Mouse (Mus musculus) MEL (cell line): Measurements from ENCODE around the gene Cx3cr1. TPM values are rescaled to one million over a fixed set of nuclear protein-coding genes. Genes with fewer than 3 reads are reported as not detected.

Experiments
- DNase-seq: peaks from one replicate; pipeline ENCODE4 v3.0.0; 2011; ENCODE audit warnings: low read depth, low spot score
- H3K27ac ChIP-seq: 2 replicates; pipeline ENCODE4 v1.5.1; 2012; ENCODE audit warnings: low read depth, mild to moderate bottlenecking, control low read depth, low read length, moderate library complexity; ENCODE audit not compliant: control insufficient read depth
- H3K27me3 ChIP-seq, 2 experiments: fragments of 150-350 bp in 1 of 2; sonication (generic) in 1 of 2; 2 replicates each; pipeline ENCODE4 v1.6.1; 2012; ENCODE audit warnings: low read length in 2 of 2, mild to moderate bottlenecking in 2 of 2, improper control_type of control experiment in 1 of 2, moderate library complexity in 1 of 2; ENCODE audit not compliant: insufficient read depth in 2 of 2, control insufficient read depth in 1 of 2
- H3K36me3 ChIP-seq, 2 experiments: 2 replicates each; pipeline ENCODE4 v1.6.1; 2012 to 2014; ENCODE audit warnings: low read length in 2 of 2, improper control_type of control experiment in 1 of 2, inconsistent platforms in 1 of 2, mild to moderate bottlenecking in 1 of 2; ENCODE audit not compliant: insufficient read depth in 2 of 2, control insufficient read depth in 1 of 2
- H3K4me1 ChIP-seq, 2 experiments: fragments of 150-350 bp in 1 of 2; sonication (generic) in 1 of 2; 2 replicates each; pipeline ENCODE4 v1.6.1; 2012; ENCODE audit warnings: low read length in 2 of 2, improper control_type of control experiment in 1 of 2, mild to moderate bottlenecking in 1 of 2; ENCODE audit not compliant: insufficient read depth in 2 of 2, control insufficient read depth in 1 of 2
- H3K4me3 ChIP-seq, 2 experiments: fragments of 150-350 bp in 1 of 2; sonication (generic) in 1 of 2; 2 replicates each; pipeline ENCODE4 v1.5.1; 2012; ENCODE audit warnings: low read depth in 2 of 2, low read length in 2 of 2, mild to moderate bottlenecking in 2 of 2, moderate library complexity in 2 of 2, control low read depth in 1 of 2, improper control_type of control experiment in 1 of 2; ENCODE audit not compliant: control insufficient read depth in 1 of 2, insufficient read depth in 1 of 2
- H3K79me2 ChIP-seq: 2 replicates; pipeline ENCODE4 v1.6.1; 2012; ENCODE audit warnings: mild to moderate bottlenecking, low read length, moderate library complexity; ENCODE audit not compliant: control insufficient read depth, poor library complexity, insufficient read depth
- H3K9ac ChIP-seq: 2 replicates; pipeline ENCODE4 v1.6.1; 2012; ENCODE audit warnings: low read depth, mild to moderate bottlenecking, control low read depth, low read length, moderate library complexity; ENCODE audit not compliant: control insufficient read depth, poor library complexity, severe bottlenecking
- H3K9me3 ChIP-seq: fragments of 150-350 bp; sonication (generic); replicated peaks from 2 replicates; pipeline ENCODE4 v1.6.1; 2012; ENCODE audit warnings: mild to moderate bottlenecking, low read length, improper control_type of control experiment, moderate library complexity; ENCODE audit not compliant: insufficient read depth
- BHLHE40 ChIP-seq: IDR thresholded peaks from 2 replicates; pipeline ENCODE4 v1.6.1; 2012; ENCODE audit warnings: low read depth, mild to moderate bottlenecking, inconsistent platforms, low read length, improper control_type of control experiment, borderline replicate concordance
- CHD1 ChIP-seq: IDR thresholded peaks from 2 replicates; pipeline ENCODE4 v1.6.1; 2012; ENCODE audit warnings: low read depth, mild to moderate bottlenecking, inconsistent platforms, low read length, improper control_type of control experiment
- CHD2 ChIP-seq: IDR thresholded peaks from 2 replicates; pipeline ENCODE4 v1.6.1; 2011; ENCODE audit warnings: low read length, improper control_type of control experiment
- CTCF ChIP-seq, 3 experiments: IDR thresholded peaks in 2 of 3; conservative IDR thresholded peaks in 1 of 3; 2 replicates each; pipeline ENCODE4 v1.5.1; 2011 to 2012; ENCODE audit warnings: low read length in 3 of 3, low read depth in 2 of 3, mild to moderate bottlenecking in 2 of 3, improper control_type of control experiment in 1 of 3, inconsistent platforms in 1 of 3, mixed read lengths in 1 of 3, moderate library complexity in 1 of 3; ENCODE audit not compliant: control insufficient read depth in 1 of 3, insufficient read depth in 1 of 3, poor library complexity in 1 of 3, severe bottlenecking in 1 of 3
- E2F4 ChIP-seq: IDR thresholded peaks from 2 replicates; pipeline ENCODE4 v1.6.1; 2011; ENCODE audit warnings: low read depth, low read length, improper control_type of control experiment, borderline replicate concordance
- ELF1 ChIP-seq: IDR thresholded peaks from 2 replicates; pipeline ENCODE4 v1.6.1; 2014; ENCODE audit warnings: low read depth, mild to moderate bottlenecking, inconsistent platforms, low read length, improper control_type of control experiment, moderate library complexity
- EP300 ChIP-seq, 2 experiments: IDR thresholded peaks; 2 replicates each; pipeline ENCODE4 v1.6.1; 2011; ENCODE audit warnings: improper control_type of control experiment in 2 of 2, low read length in 2 of 2, low read depth in 1 of 2, mild to moderate bottlenecking in 1 of 2
- ETS1 ChIP-seq: IDR thresholded peaks from 2 replicates; pipeline ENCODE4 v1.6.1; 2012; ENCODE audit warnings: low read depth, mild to moderate bottlenecking, inconsistent platforms, low read length, improper control_type of control experiment, moderate library complexity
- GABPA ChIP-seq: IDR thresholded peaks from 2 replicates; pipeline ENCODE4 v1.6.1; 2012; ENCODE audit warnings: low read depth, mild to moderate bottlenecking, inconsistent platforms, low read length, improper control_type of control experiment, moderate library complexity
- GATA1 ChIP-seq: IDR thresholded peaks from 2 replicates; pipeline ENCODE4 v1.6.1; 2011; ENCODE audit warnings: low read depth, low read length, improper control_type of control experiment
- HCFC1 ChIP-seq: IDR thresholded peaks from 2 replicates; pipeline ENCODE4 v1.6.1; 2012; ENCODE audit warnings: low read depth, mild to moderate bottlenecking, inconsistent platforms, low read length, improper control_type of control experiment, moderate library complexity
- JUND ChIP-seq: IDR thresholded peaks from 2 replicates; pipeline ENCODE4 v1.6.1; 2011; ENCODE audit warnings: low read depth, mild to moderate bottlenecking, improper control_type of control experiment, low read length
- KAT2A ChIP-seq: conservative IDR thresholded peaks from 2 replicates; pipeline ENCODE4 v1.6.1; 2012; ENCODE audit warnings: low read depth, low read length, improper control_type of control experiment, inconsistent platforms
- MAFK ChIP-seq: IDR thresholded peaks from 2 replicates; pipeline ENCODE4 v1.6.1; 2011; ENCODE audit warnings: low read depth, mild to moderate bottlenecking, low read length, improper control_type of control experiment, borderline replicate concordance
- MAX ChIP-seq: IDR thresholded peaks from 2 replicates; pipeline ENCODE4 v1.6.1; 2011; ENCODE audit warnings: low read length, improper control_type of control experiment
- MEF2A ChIP-seq: IDR thresholded peaks from 2 replicates; pipeline ENCODE4 v1.6.1; 2014; ENCODE audit warnings: low read depth, mild to moderate bottlenecking, inconsistent platforms, low read length, improper control_type of control experiment; ENCODE audit not compliant: poor library complexity, insufficient replicate concordance, severe bottlenecking; ENCODE audit errors: extremely low read depth
- MYB ChIP-seq: IDR thresholded peaks from 2 replicates; pipeline ENCODE4 v1.6.1; 2011; ENCODE audit warnings: mild to moderate bottlenecking, low read depth, low read length, improper control_type of control experiment
- MYC ChIP-seq: IDR thresholded peaks from 2 replicates; pipeline ENCODE4 v1.6.1; 2011; ENCODE audit warnings: low read depth, mild to moderate bottlenecking, low read length, improper control_type of control experiment, moderate library complexity
- NELFE ChIP-seq: IDR thresholded peaks from 2 replicates; pipeline ENCODE4 v1.6.1; 2011; ENCODE audit warnings: low read depth, low read length, improper control_type of control experiment
- NRF1 ChIP-seq: IDR thresholded peaks from 2 replicates; pipeline ENCODE4 v1.6.1; 2014; ENCODE audit warnings: low read depth, mild to moderate bottlenecking, inconsistent platforms, low read length, improper control_type of control experiment, moderate library complexity; ENCODE audit not compliant: poor library complexity, insufficient read depth, severe bottlenecking
- POLR2A ChIP-seq, 2 experiments: IDR thresholded peaks; 2 replicates each; pipeline ENCODE4 v1.6.1; 2011 to 2012; ENCODE audit warnings: low read length in 2 of 2, mild to moderate bottlenecking in 2 of 2, control low read depth in 1 of 2, improper control_type of control experiment in 1 of 2, low read depth in 1 of 2, moderate library complexity in 1 of 2; ENCODE audit not compliant: control insufficient read depth in 1 of 2, insufficient read depth in 1 of 2, poor library complexity in 1 of 2
- POLR2AphosphoS5 ChIP-seq: IDR thresholded peaks from 2 replicates; pipeline ENCODE4 v1.6.1; 2012; ENCODE audit warnings: low read depth, borderline replicate concordance, mild to moderate bottlenecking, inconsistent platforms, low read length, moderate library complexity, mixed read lengths
- RAD21 ChIP-seq: IDR thresholded peaks from 2 replicates; pipeline ENCODE4 v1.6.1; 2011; ENCODE audit warnings: mild to moderate bottlenecking, low read depth, low read length, improper control_type of control experiment
- SIN3A ChIP-seq: IDR thresholded peaks from 2 replicates; pipeline ENCODE4 v1.6.1; 2012; ENCODE audit warnings: low read length, improper control_type of control experiment, inconsistent platforms
- SMC3 ChIP-seq: IDR thresholded peaks from 2 replicates; pipeline ENCODE4 v1.6.1; 2011; ENCODE audit warnings: low read depth, low read length, improper control_type of control experiment
- TBP ChIP-seq: IDR thresholded peaks from 2 replicates; pipeline ENCODE4 v1.8.0; 2011; ENCODE audit warnings: low read depth, low read length, improper control_type of control experiment
- TCF12 ChIP-seq: IDR thresholded peaks from 2 replicates; pipeline ENCODE4 v1.6.1; 2014; ENCODE audit warnings: low read depth, mild to moderate bottlenecking, inconsistent platforms, low read length, improper control_type of control experiment, moderate library complexity
- UBTF ChIP-seq: IDR thresholded peaks from 2 replicates; pipeline ENCODE4 v1.6.1; 2012; ENCODE audit warnings: low read depth, mild to moderate bottlenecking, inconsistent platforms, low read length, improper control_type of control experiment, moderate library complexity, borderline replicate concordance; ENCODE audit not compliant: insufficient read depth
- USF1 ChIP-seq: IDR thresholded peaks from 2 replicates; pipeline ENCODE4 v1.6.1; 2014; ENCODE audit warnings: low read depth, mild to moderate bottlenecking, inconsistent platforms, low read length, improper control_type of control experiment, moderate library complexity
- ZKSCAN1 ChIP-seq: IDR thresholded peaks from 2 replicates; pipeline ENCODE4 v1.6.1; 2012; ENCODE audit warnings: low read depth, mild to moderate bottlenecking, inconsistent platforms, low read length, improper control_type of control experiment, moderate library complexity
- ZMIZ1 ChIP-seq: IDR thresholded peaks from 2 replicates; pipeline ENCODE4 v1.6.1; 2012; ENCODE audit warnings: low read depth, mild to moderate bottlenecking, inconsistent platforms, low read length, improper control_type of control experiment, moderate library complexity
- ZNF384 ChIP-seq: IDR thresholded peaks from 2 replicates; pipeline ENCODE4 v1.6.1; 2012; ENCODE audit warnings: low read depth, mild to moderate bottlenecking, inconsistent platforms, low read length, improper control_type of control experiment
- polyA plus RNA-seq, 2 experiments: library from polyadenylated mRNA; stranded (reverse) in 1 of 2; unstranded in 1 of 2; fragments of >175 nt in 1 of 2; fragments of >200 nt in 1 of 2; gene quantifications; 2 replicates each; pipeline versions ENCODE4 v1.2.1 to v1.2.4; 2012; ENCODE audit warnings: low replicate concordance in 2 of 2, low read depth in 1 of 2; ENCODE audit not compliant: insufficient read length in 2 of 2, insufficient read depth in 1 of 2, missing spikeins in 1 of 2
- total RNA-seq: library from RNA; depleted of rRNA; stranded (reverse); fragments of 300-350 nt; gene quantifications from 2 replicates; pipeline ENCODE4 v1.2.3, GENCODE M21; 2012

The Cx3cr1 gene
- total and polyA plus RNA-seq, 3 experiments = not detected

DNA sequence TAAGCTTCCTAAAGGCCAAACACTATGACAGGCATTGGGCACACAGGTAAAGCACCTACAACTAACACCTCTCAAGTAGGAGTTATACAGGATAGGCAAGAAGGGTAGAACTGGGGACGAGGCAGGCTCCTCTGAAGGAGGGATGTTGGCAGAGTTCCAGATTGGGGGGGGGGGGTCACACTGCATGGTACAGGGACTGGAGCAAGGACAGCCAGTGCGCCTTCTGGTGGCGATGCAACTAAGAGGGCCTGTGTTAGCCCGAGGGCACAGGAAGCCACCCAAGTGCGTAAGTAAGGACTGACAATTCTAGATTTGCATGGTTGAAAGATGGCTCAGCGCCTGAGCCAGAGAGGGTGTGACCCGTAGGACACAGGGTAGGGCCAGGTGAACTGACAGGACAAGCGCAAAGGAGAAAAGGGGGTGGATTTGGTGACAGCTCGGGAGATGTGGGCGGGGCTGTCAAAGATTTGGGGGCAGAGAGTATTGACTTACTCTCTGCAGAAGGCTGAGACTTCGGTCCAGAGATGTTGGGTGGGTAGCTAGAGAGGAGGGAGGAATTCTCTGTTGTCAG, 87.4 kb downstream of the Cx3cr1 start (continued):
- TF ChIP-seq MYC (no peak), MYB (no peak)

DNA sequence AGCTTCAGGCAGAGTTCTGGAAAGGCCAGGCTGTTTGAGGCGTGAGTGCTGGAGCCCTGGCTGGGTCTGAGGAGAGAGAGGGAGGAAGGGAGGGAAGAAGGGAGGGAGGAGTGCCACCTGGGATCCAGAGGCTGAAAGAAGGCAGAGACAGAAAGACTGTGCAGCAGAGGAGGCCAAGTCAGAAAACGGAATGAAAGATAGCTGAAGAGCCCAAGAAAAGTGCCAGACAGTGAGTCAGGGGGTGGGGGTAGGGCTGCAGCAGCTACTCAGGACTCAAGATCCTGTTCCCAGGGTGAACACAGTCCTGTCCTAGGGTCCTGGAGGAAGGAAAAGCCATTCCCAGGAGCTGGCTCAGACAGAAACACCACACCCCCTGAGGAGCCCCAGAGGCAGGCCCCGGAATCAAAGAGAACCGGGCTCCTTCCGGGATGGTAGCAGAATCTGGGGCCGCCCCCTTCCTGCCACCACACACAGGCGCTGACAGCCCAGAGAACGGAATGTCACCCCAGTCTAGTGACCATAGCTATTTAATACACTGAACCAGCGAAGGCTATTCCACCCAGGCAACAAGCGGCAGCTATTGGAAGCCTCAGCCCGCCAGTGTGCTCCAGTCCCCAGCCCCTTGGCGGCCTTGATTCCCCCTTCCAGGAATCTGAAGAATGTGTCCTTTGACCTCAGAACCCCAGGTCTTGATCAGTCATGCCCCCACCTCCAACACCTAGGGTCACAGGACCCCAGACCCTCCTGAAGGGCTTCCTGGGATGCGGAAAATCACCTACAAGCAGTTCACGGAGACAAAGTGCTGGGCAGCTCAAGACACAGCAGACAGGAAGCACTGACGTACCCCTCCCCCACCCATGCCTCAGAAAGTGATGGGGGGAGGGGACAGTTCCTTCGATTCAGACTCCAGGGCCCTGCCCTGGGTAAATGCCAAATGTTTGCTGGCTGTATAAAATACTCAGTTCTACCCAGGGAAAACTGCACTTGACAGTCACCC, 88.2 kb downstream of the Cx3cr1 start:
- Histone ChIP-seq H3K79me2 (peaks cover 7% of the 10 kb centered on the region), H3K9me3 (no peaks in the 10 kb centered on the region), H3K36me3 (peaks cover 0 to 14% of the 10 kb centered on the region in 2 experiments; a peak in 2 of 4 replicates), H3K4me3 (peak overlapping the region; percentile 80 to 81), H3K27ac (peak overlapping the region; percentile 87), H3K4me1 (peaks cover 8 to 25% of the 10 kb centered on the region in 2 experiments; a peak in 3 of 4 replicates), H3K27me3 (no peaks in the 10 kb centered on the region), H3K9ac (peak overlapping the region; percentile 74)
- peak; percentile 80 for DNase-seq
- TF ChIP-seq SMC3 (no peak), E2F4 (no peak), GATA1 (no peak; the same call in 1 of the 2 replicates), ETS1 (peak; percentile 47), SIN3A (peak; percentile 7; the same call in 1 of the 2 replicates), ELF1 (peak; percentile 83), NRF1 (no peak), MAX (no peak), GABPA (no peak), TBP (no peak), BHLHE40 (peak; percentile 39; the same call in 1 of the 2 replicates), KAT2A (no peak), CHD2 (peak; percentile 91), JUND (no peak), ZNF384 (no peak), HCFC1 (no peak), POLR2AphosphoS5 (no peak), MAFK (no peak), USF1 (no peak), TCF12 (no peak), CHD1 (no peak), EP300 (IDR thresholded peaks at IDR 0.05; ENCODE audit: low read depth in 1 of 2, low read length in 2 of 2) (no peak), NELFE (peak; percentile 49; the same call in 1 of the 2 replicates), UBTF (no peak), MYB (no peak), MEF2A (no peak), ZKSCAN1 (no peak), CTCF (IDR thresholded peaks at IDR 0.05 in 2 of 3, conservative IDR thresholded peaks at IDR 0.05 in 1 of 3; ENCODE audit: control insufficient read depth in 1 of 3, insufficient read depth in 1 of 3, low read depth in 2 of 3, low read length in 3 of 3, poor library complexity in 1 of 3, severe bottlenecking in 1 of 3) (no peak), RAD21 (no peak), ZMIZ1 (no peak), POLR2A (IDR thresholded peaks at IDR 0.05; ENCODE audit: control insufficient read depth in 1 of 2, insufficient read depth in 1 of 2, low read depth in 1 of 2, low read length in 2 of 2, poor library complexity in 1 of 2) (peak in 1 of 2 experiments; percentile 58; a peak in 1 of 4 replicates)
